Mouse (Mus musculus) layer of hippocampus, adult 9-11 months (tissue): ENCODE data around the gene She.

ENCODE experiments used
- DNase-seq: peaks from one replicate; pipeline ENCODE4 v3.0.0; 2022

She gene

GRCm38 (mm10) chr3:89887582-89888230 is 56.5 kb downstream of the She start:
- no peak for DNase-seq

- no peak for DNase-seq
Measured at GRCm38 (mm10) chr3:89889841-89890430, 58.8 kb downstream of the She start.

GRCm38 (mm10) chr3:89891696-89892095 is 60.5 kb downstream of the She start:
- DNase-seq = no peak

GRCm38 (mm10) chr3:89892517-89893106 is 61.4 kb downstream of the She start:
- DNase-seq = no peak

- DNase-seq = no peak
Measured at GRCm38 (mm10) chr3:89896571-89896970, 65.4 kb downstream of the She start.

GRCm38 (mm10) chr3:89897204-89897796 is 66.1 kb downstream of the She start:
- DNase-seq = no peak

- no peak for DNase-seq
Measured at GRCm38 (mm10) chr3:89898011-89898410, 66.8 kb downstream of the She start.

GRCm38 (mm10) chr3:89898870-89899510 is 67.8 kb downstream of the She start:
- DNase-seq = no peak

GRCm38 (mm10) chr3:89899511-89899908 is 68.3 kb downstream of the She start:
- no peak for DNase-seq

GRCm38 (mm10) chr3:89907846-89908245 is 76.7 kb downstream of the She start:
- no peak for DNase-seq
